Mouse (Mus musculus) ES-Bruce4 (cell line): ENCODE data around the gene Sspo.

Source experiments
- CTCF ChIP-seq: IDR thresholded peaks from one replicate; pipeline ENCODE4 v1.8.1; 2011; ENCODE audit warnings: low read depth, low read length
- POLR2A ChIP-seq: IDR thresholded peaks from one replicate; pipeline ENCODE4 v1.8.1; 2011; ENCODE audit warnings: low read length; ENCODE audit not compliant: insufficient read depth

DNA sequence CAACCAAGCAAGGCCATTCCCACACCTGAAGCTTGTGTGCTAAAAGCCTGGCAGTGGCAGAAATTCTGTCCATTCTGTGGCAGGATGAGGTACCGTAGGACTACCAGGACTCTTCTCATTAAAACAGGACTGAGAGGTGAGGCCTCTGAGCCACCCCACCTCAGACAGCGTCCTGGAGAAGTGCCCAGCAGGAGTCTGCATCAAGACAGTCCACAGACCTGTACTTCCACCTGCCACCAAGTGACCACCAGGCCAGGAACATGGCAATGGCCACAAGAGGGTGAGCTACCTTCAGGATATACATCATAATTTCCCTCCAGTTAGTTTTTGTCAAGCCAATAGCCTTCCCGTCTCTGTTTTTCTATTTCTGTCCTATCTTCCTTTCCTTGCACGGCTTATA lies 35.9 kb upstream of the Sspo start:
- TF ChIP-seq POLR2A (no peak), CTCF (no peak)
